Mouse (Mus musculus) adrenal gland (tissue): ENCODE measurements around the gene Upk1a.

ENCODE experiments used
- intact Hi-C: fragments of 180-260 bp; cut with DNase I; formaldehyde crosslinking; loops from one replicate; pipeline ENCODE4 v1.15.1; 2025
- long read RNA-seq, 2 experiments: library from polyadenylated mRNA; unstranded; transcript quantifications; one replicate each; pipeline ENCODE4 v2.0.0; 2020; ENCODE audit warnings: borderline replicate concordance in 1 of 2; ENCODE audit not compliant: insufficient replicate concordance in 1 of 2

Upk1a gene
- long read RNA-seq, experiment 1 = 0 reads
- long read RNA-seq, experiment 2 = 0 reads

GRCm38 (mm10) chr7:30612654-30613402, at the start of gene Upk1a:
Gene Upk1a, minus strand, starts transcription at chr7:30612847.
- intact Hi-C loops = loop anchor here (2.0 kb wide), 1 partner anchor 24 kb away; the partner anchor contains the start of gene Kmt2b

- intact Hi-C loops = no loop called here
Measured at GRCm38 (mm10) chr7:30649591-30650540, 37.2 kb upstream of the Upk1a start, which contains the start of gene Rbm42. Gene Rbm42, minus strand, starts transcription at chr7:30650317.

- intact Hi-C loops = no loop called here
Measured at GRCm38 (mm10) chr7:30639083-30639482, 26.4 kb upstream of the Upk1a start.

GRCm38 (mm10) chr7:30636395-30636794, 23.7 kb upstream of the Upk1a start:
- intact Hi-C loops = no loop called here

- intact Hi-C loops = no loop called here
Measured at GRCm38 (mm10) chr7:30635752-30636151, 23.1 kb upstream of the Upk1a start, which contains the start of gene Etv2. Gene Etv2, minus strand, starts transcription at chr7:30635852.

- intact Hi-C loops = no loop called here
Measured at GRCm38 (mm10) chr7:30634621-30635020, 22.0 kb upstream of the Upk1a start.

GRCm38 (mm10) chr7:30633762-30634412, 21.2 kb upstream of the Upk1a start:
- intact Hi-C loops = no loop called here

- intact Hi-C loops = no loop called here
Measured at GRCm38 (mm10) chr7:30629013-30629412, 16.4 kb upstream of the Upk1a start.

- intact Hi-C loops = no loop called here
Measured at GRCm38 (mm10) chr7:30626647-30627046, 14.0 kb upstream of the Upk1a start.

- intact Hi-C loops = no loop called here
Measured at GRCm38 (mm10) chr7:30625530-30626384, 13.1 kb upstream of the Upk1a start, which contains the start of gene Cox6b1. Gene Cox6b1, minus strand, starts transcription at chr7:30626151.

GRCm38 (mm10) chr7:30619202-30619601, 6.6 kb upstream of the Upk1a start:
- intact Hi-C loops = no loop called here

- intact Hi-C loops = no loop called here
Measured at GRCm38 (mm10) chr7:30618658-30619057, 6.0 kb upstream of the Upk1a start.

GRCm38 (mm10) chr7:30615049-30615760, 2.6 kb upstream of the Upk1a start:
- intact Hi-C loops = no loop called here

- intact Hi-C loops = no loop called here
Measured at GRCm38 (mm10) chr7:30614454-30614853, 1.8 kb upstream of the Upk1a start.

- intact Hi-C loops = loop anchor here (2.0 kb wide), 1 partner anchor 25 kb away; the partner anchor contains the start of gene Kmt2b
Measured at GRCm38 (mm10) chr7:30613529-30614112, 974 bp upstream of the Upk1a start.

- intact Hi-C loops = no loop called here
Measured at GRCm38 (mm10) chr7:30610043-30610442, 2.6 kb downstream of the Upk1a start.

GRCm38 (mm10) chr7:30608476-30608875, 4.2 kb downstream of the Upk1a start:
- intact Hi-C loops = no loop called here

- intact Hi-C loops = no loop called here
Measured at GRCm38 (mm10) chr7:30607706-30608309, 4.8 kb downstream of the Upk1a start.

- intact Hi-C loops = no loop called here
Measured at GRCm38 (mm10) chr7:30604944-30605343, 7.7 kb downstream of the Upk1a start.
